Mouse (Mus musculus) bone marrow macrophage, adult 2 months (primary cell): ENCODE measurements at regions not wholly inside any gene's neighbourhood (a gene's known extent, or its start where the extent isn't known, plus 50 kb on each side); places are given as distances from the start of the nearest gene placed in this dataset.

Experiments used
- CTCF ChIP-seq: IDR thresholded peaks from 2 replicates; pipeline ENCODE4 v1.5.1; 2012; ENCODE audit warnings: low read depth, mild to moderate bottlenecking, low read length, moderate library complexity
- POLR2A ChIP-seq: IDR thresholded peaks from 2 replicates; pipeline ENCODE4 v1.6.1; 2012; ENCODE audit warnings: mild to moderate bottlenecking, low read depth, low read length, borderline replicate concordance

DNA sequence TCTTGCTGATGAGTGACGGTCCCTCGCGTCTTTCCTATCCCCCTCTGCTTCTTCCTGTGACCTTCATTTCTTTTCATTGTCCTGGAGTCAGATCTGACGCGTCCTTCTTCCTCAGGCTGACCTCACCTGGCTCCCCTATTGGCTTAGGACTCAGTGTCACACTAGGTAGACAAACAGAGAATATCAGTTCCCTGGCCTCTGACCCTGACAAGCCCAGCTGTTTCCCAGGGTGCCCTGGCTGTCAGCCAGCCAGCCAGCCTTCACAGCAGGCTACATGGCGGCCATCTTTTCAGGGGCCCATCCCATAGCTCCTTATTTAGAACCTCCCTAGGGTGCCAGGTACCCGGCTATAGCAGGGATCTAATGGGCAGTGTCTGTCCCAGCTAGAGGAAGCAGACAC lies 97.3 kb upstream of the Unc5b start:
- TF ChIP-seq POLR2A: no peak
- TF ChIP-seq CTCF: no peak
